Mouse (Mus musculus): ENCODE data around the gene Fxyd5. TPM values are rescaled to one million over a fixed set of nuclear protein-coding genes. Genes with fewer than 3 reads are reported as not detected.

Fxyd5 gene
- polyA plus RNA-seq, 1 experiment, result 8.3 TPM

GRCm38 (mm10) chr7:31033409-31034165 is 8.7 kb downstream of the Fxyd5 start:
- no peak overlapping the region for H3K4me3 ChIP-seq (ENCODE audit: control insufficient read depth, low read depth, low read length)
- no peak overlapping the region for H3K27ac ChIP-seq (ENCODE audit: control insufficient read depth, insufficient read depth, low read depth, low read length)
- no peaks in the 10 kb centered on the region for H3K27me3 ChIP-seq (ENCODE audit: control insufficient read depth, insufficient read depth, low read length)
- TF ChIP-seq CTCF (IDR thresholded peaks at IDR 0.05; ENCODE audit: control insufficient read depth, insufficient read depth, insufficient replicate concordance, low read depth, low read length) (no peak), POLR2A (IDR thresholded peaks at IDR 0.05; ENCODE audit: control insufficient read depth, low read depth, low read length) (no peak)
- peaks cover 12% of the 10 kb centered on the region for H3K4me1 ChIP-seq (ENCODE audit: control insufficient read depth, insufficient read depth, low read length)
- H3K36me3 ChIP-seq (ENCODE audit: control insufficient read depth, insufficient read depth, low read length), result no peaks in the 10 kb centered on the region

GRCm38 (mm10) chr7:31031731-31032130 is 10.6 kb downstream of the Fxyd5 start:
- Histone ChIP-seq H3K4me3 (ENCODE audit: control insufficient read depth, low read depth, low read length) (no peak overlapping the region), H3K36me3 (ENCODE audit: control insufficient read depth, insufficient read depth, low read length) (no peaks in the 10 kb centered on the region), H3K4me1 (ENCODE audit: control insufficient read depth, insufficient read depth, low read length) (peaks cover 6% of the 10 kb centered on the region), H3K27me3 (ENCODE audit: control insufficient read depth, insufficient read depth, low read length) (no peaks in the 10 kb centered on the region), H3K27ac (ENCODE audit: control insufficient read depth, insufficient read depth, low read depth, low read length) (no peak overlapping the region)
- TF ChIP-seq CTCF (IDR thresholded peaks at IDR 0.05; ENCODE audit: control insufficient read depth, insufficient read depth, insufficient replicate concordance, low read depth, low read length), result no peak
- no peak for TF ChIP-seq POLR2A (IDR thresholded peaks at IDR 0.05; ENCODE audit: control insufficient read depth, low read depth, low read length)

GRCm38 (mm10) chr7:31030717-31031116 is 11.6 kb downstream of the Fxyd5 start:
- Histone ChIP-seq H3K36me3 (ENCODE audit: control insufficient read depth, insufficient read depth, low read length) (no peaks in the 10 kb centered on the region), H3K27me3 (ENCODE audit: control insufficient read depth, insufficient read depth, low read length) (no peaks in the 10 kb centered on the region), H3K27ac (ENCODE audit: control insufficient read depth, insufficient read depth, low read depth, low read length) (no peak overlapping the region), H3K4me1 (ENCODE audit: control insufficient read depth, insufficient read depth, low read length) (peaks cover 3% of the 10 kb centered on the region), H3K4me3 (ENCODE audit: control insufficient read depth, low read depth, low read length) (no peak overlapping the region)
- no peak for TF ChIP-seq CTCF (IDR thresholded peaks at IDR 0.05; ENCODE audit: control insufficient read depth, insufficient read depth, insufficient replicate concordance, low read depth, low read length)

- H3K36me3 ChIP-seq (ENCODE audit: control insufficient read depth, insufficient read depth, low read length), result no peaks in the 10 kb centered on the region
- no peaks in the 10 kb centered on the region for H3K27me3 ChIP-seq (ENCODE audit: control insufficient read depth, insufficient read depth, low read length)
- no peak overlapping the region for H3K27ac ChIP-seq (ENCODE audit: control insufficient read depth, insufficient read depth, low read depth, low read length)
- peaks cover 3% of the 10 kb centered on the region for H3K4me1 ChIP-seq (ENCODE audit: control insufficient read depth, insufficient read depth, low read length)
- H3K4me3 ChIP-seq (ENCODE audit: control insufficient read depth, low read depth, low read length), result no peak overlapping the region
- TF ChIP-seq POLR2A (IDR thresholded peaks at IDR 0.05; ENCODE audit: control insufficient read depth, low read depth, low read length), result no peak
- TF ChIP-seq CTCF (IDR thresholded peaks at IDR 0.05; ENCODE audit: control insufficient read depth, insufficient read depth, insufficient replicate concordance, low read depth, low read length), result no peak
Observed at GRCm38 (mm10) chr7:31028609-31029008, 13.7 kb downstream of the Fxyd5 start.

- no peak overlapping the region for H3K27ac ChIP-seq (ENCODE audit: control insufficient read depth, insufficient read depth, low read depth, low read length)
- TF ChIP-seq CTCF (IDR thresholded peaks at IDR 0.05; ENCODE audit: control insufficient read depth, insufficient read depth, insufficient replicate concordance, low read depth, low read length) (no peak), POLR2A (IDR thresholded peaks at IDR 0.05; ENCODE audit: control insufficient read depth, low read depth, low read length) (no peak)
Observed at GRCm38 (mm10) chr7:31017104-31017901, 25.0 kb downstream of the Fxyd5 start.

GRCm38 (mm10) chr7:31012971-31013370 is 29.3 kb downstream of the Fxyd5 start:
- TF ChIP-seq POLR2A (IDR thresholded peaks at IDR 0.05; ENCODE audit: control insufficient read depth, low read depth, low read length) (no peak), CTCF (IDR thresholded peaks at IDR 0.05; ENCODE audit: control insufficient read depth, insufficient read depth, insufficient replicate concordance, low read depth, low read length) (no peak)
- Histone ChIP-seq H3K36me3 (ENCODE audit: control insufficient read depth, insufficient read depth, low read length) (no peaks in the 10 kb centered on the region), H3K4me1 (ENCODE audit: control insufficient read depth, insufficient read depth, low read length) (no peaks in the 10 kb centered on the region), H3K27ac (ENCODE audit: control insufficient read depth, insufficient read depth, low read depth, low read length) (no peak overlapping the region), H3K27me3 (ENCODE audit: control insufficient read depth, insufficient read depth, low read length) (no peaks in the 10 kb centered on the region), H3K4me3 (ENCODE audit: control insufficient read depth, low read depth, low read length) (no peak overlapping the region)

More at GRCm38 (mm10) chr7:31017104-31017901, 25.0 kb downstream of the Fxyd5 start:
- no peaks in the 10 kb centered on the region for H3K4me1 ChIP-seq (ENCODE audit: control insufficient read depth, insufficient read depth, low read length)
- no peaks in the 10 kb centered on the region for H3K27me3 ChIP-seq (ENCODE audit: control insufficient read depth, insufficient read depth, low read length)
- H3K4me3 ChIP-seq (ENCODE audit: control insufficient read depth, low read depth, low read length), result no peak overlapping the region
- no peaks in the 10 kb centered on the region for H3K36me3 ChIP-seq (ENCODE audit: control insufficient read depth, insufficient read depth, low read length)

GRCm38 (mm10) chr7:31008889-31009288 is 33.4 kb downstream of the Fxyd5 start:
- H3K27ac ChIP-seq (ENCODE audit: control insufficient read depth, insufficient read depth, low read depth, low read length), result no peak overlapping the region
- H3K27me3 ChIP-seq (ENCODE audit: control insufficient read depth, insufficient read depth, low read length), result no peaks in the 10 kb centered on the region
- no peaks in the 10 kb centered on the region for H3K36me3 ChIP-seq (ENCODE audit: control insufficient read depth, insufficient read depth, low read length)
- H3K4me3 ChIP-seq (ENCODE audit: control insufficient read depth, low read depth, low read length), result no peak overlapping the region
- H3K4me1 ChIP-seq (ENCODE audit: control insufficient read depth, insufficient read depth, low read length), result no peaks in the 10 kb centered on the region
- TF ChIP-seq CTCF (IDR thresholded peaks at IDR 0.05; ENCODE audit: control insufficient read depth, insufficient read depth, insufficient replicate concordance, low read depth, low read length) (no peak), POLR2A (IDR thresholded peaks at IDR 0.05; ENCODE audit: control insufficient read depth, low read depth, low read length) (no peak)
